9 mouse cellular contexts compared by ENCODE assay signal in genomic region chr9:96118216-96118615, GRCm38 (mm10). TPM values are rescaled to one million over a fixed set of nuclear protein-coding genes. Genes with fewer than 3 reads are reported as not detected.
DNase-seq lines count a peak whose midpoint lies in the region; ATAC-seq and TF ChIP-seq lines count a peak whose summit lies in the region.
"Had no signal": no experiment of that assay in that cellular context is flagged by ENCODE, and none has a peak within 500 bp of the region (broad histone marks: within the 10 kb centered on the region; RNA-seq: fewer than 3 reads in every experiment).

No protein-coding gene starts in this region.

- H3K27me3 ChIP-seq in forebrain, embryonic 13.5 days: 0 out of 2 replicates have a peak, but pooled peaks cover 2% of the 10 kb centered on the region
- H3K27me3 ChIP-seq in liver, embryonic 13.5 days: peaks cover 15% of the 10 kb centered on the region

- intact Hi-C loops in gastrocnemius, adult 2 months (cut with DNase I): loop anchor here (5.0 kb wide), 2 partner anchors 79 to 166 kb away; partner anchors contain the start of genes Tfdp2 and Xrn1
- intact Hi-C loops in gastrocnemius, postnatal 14 days (cut with DNase I; ENCODE audit: low total_unique reads): no loop called here
- intact Hi-C loops in left cerebral cortex, postnatal 36 days (cut with DNase I): no loop called here

- no peaks in the 10 kb centered on the region for H3K36me3 ChIP-seq in forebrain, embryonic 13.5 days (ENCODE audit: poor library complexity, severe bottlenecking)
- no peaks in the 10 kb centered on the region for H3K36me3 ChIP-seq in liver, embryonic 13.5 days

- no peak for TF ChIP-seq CTCF in gastrocnemius, adult 2 months (IDR thresholded peaks at IDR 0.05)

- no peak for DNase-seq in gastrocnemius, adult 2 months
- no peak for DNase-seq in gastrocnemius, postnatal 14 days
- DNase-seq in 3134 (ENCODE audit: extremely low read depth, insufficient read length, low spot score): peak; percentile 44
- DNase-seq in liver, embryonic 13.5 days: no peak
- no peak for DNase-seq in yolk sac, embryonic 10.5 days (ENCODE audit: low spot score)
- DNase-seq in cerebellum, adult 9-10 months: no peak
- no peak for DNase-seq in left cerebral cortex, postnatal 36 days (ENCODE audit: low spot score in 2 of 2)
- DNase-seq: heart, postnatal 4 days had no signal

- 82% methylated on average over 4 of the region's 4 CpGs for WGBS in forebrain, embryonic 13.5 days
- 73% methylated on average over 4 of the region's 4 CpGs for WGBS in liver, embryonic 13.5 days (ENCODE audit: insufficient replicate concordance)

- peak overlapping the region; percentile 84 for H3K4me3 ChIP-seq in gastrocnemius, adult 2 months
- no peak overlapping the region for H3K4me3 ChIP-seq in forebrain, embryonic 13.5 days
- H3K4me3 ChIP-seq in liver, embryonic 13.5 days (replicated peaks): peak overlapping the region; percentile 67; the same call in 1 of the 2 replicates

- peaks cover 5% of the 10 kb centered on the region; the same call in 1 of the 2 replicates for H3K4me1 ChIP-seq in forebrain, embryonic 13.5 days
- peaks cover 20% of the 10 kb centered on the region for H3K4me1 ChIP-seq in liver, embryonic 13.5 days (replicated peaks)

- H3K27ac ChIP-seq in gastrocnemius, adult 2 months: peak overlapping the region; percentile 91
- H3K27ac ChIP-seq in forebrain, embryonic 13.5 days: no peak overlapping the region
- no peak overlapping the region for H3K27ac ChIP-seq in liver, embryonic 13.5 days

- no peak overlapping the region for H3K9ac ChIP-seq in forebrain, embryonic 13.5 days
- no peak overlapping the region for H3K9ac ChIP-seq in liver, embryonic 13.5 days

- no peaks in the 10 kb centered on the region for H3K9me3 ChIP-seq in forebrain, embryonic 13.5 days (replicated peaks)
- H3K9me3 ChIP-seq in liver, embryonic 13.5 days (replicated peaks): no peaks in the 10 kb centered on the region

- no peak for ATAC-seq in forebrain, embryonic 13.5 days
- no peak for ATAC-seq in liver, embryonic 13.5 days (ENCODE audit: low read depth)

- H3K4me2 ChIP-seq in forebrain, embryonic 13.5 days: peak overlapping the region; percentile 73
- H3K4me2 ChIP-seq in liver, embryonic 13.5 days: peak overlapping the region; percentile 91

RNA-seq across cellular contexts. Expression of gene Gk5, which starts 0.9 kb away (rescaled TPM):
- total RNA-seq in gastrocnemius, adult 2 months (2021): 1 to 10 TPM; 1.5 TPM
- 1 to 10 TPM; 2.7 to 3.3 TPM for total RNA-seq in gastrocnemius, postnatal 14 days (2021)
- polyA plus RNA-seq in forebrain, embryonic 13.5 days (2015; fragmentation: Nextera tagmentation; extraction: Ambion mirVana): 1.9 and 2.1 TPM in 2 replicates
- polyA plus RNA-seq in liver, embryonic 13.5 days (2015; fragmentation: Nextera tagmentation; extraction: Ambion mirVana): 0.47 and 0.64 TPM in 2 replicates
- total RNA-seq in left cerebral cortex, postnatal 36 days (2021): 1 to 10 TPM; 3.9 to 4.5 TPM
